Comparison of ENCODE assay signal across 16 mouse cellular contexts in genomic region chr13:114091231-114091630, GRCm38 (mm10).
"Had no signal": no experiment of that assay in that cellular context is flagged by ENCODE, and none has a peak within 500 bp of the region (broad histone marks: within the 10 kb centered on the region; RNA-seq: fewer than 3 reads in every experiment).

No protein-coding gene starts in this region.

- H3K9me3 ChIP-seq: liver, embryonic 13.5 days; lung, embryonic 15.5 days; midbrain, embryonic 12.5 days had no signal

- DNase-seq: kidney, postnatal 25 days; layer of hippocampus, adult 9-11 months; layer of hippocampus, postnatal 36 days; liver; liver, embryonic 13.5 days; liver, postnatal 0 days; lung, postnatal 14 days; right cerebral cortex, adult 18-20 months; right cerebral cortex, postnatal 25 days; thymus, adult 18-20 months; thymus, postnatal 14 days had no signal

- H3K27ac ChIP-seq: liver, embryonic 13.5 days; lung, embryonic 15.5 days; macrophage; midbrain, embryonic 12.5 days had no signal

- H3K9ac ChIP-seq: liver, embryonic 13.5 days; liver, postnatal 0 days; lung, embryonic 15.5 days; midbrain, embryonic 12.5 days had no signal

- H3K36me3 ChIP-seq: liver, embryonic 13.5 days; lung, embryonic 15.5 days; midbrain, embryonic 12.5 days had no signal

- H3K4me3 ChIP-seq: liver, embryonic 13.5 days; lung, embryonic 15.5 days; megakaryocyte, embryonic 14.5 days; midbrain, embryonic 12.5 days had no signal

- H3K4me1 ChIP-seq: liver, embryonic 13.5 days; lung, embryonic 15.5 days; megakaryocyte, embryonic 14.5 days had no signal

- H3K27me3 ChIP-seq: liver, embryonic 13.5 days; lung, embryonic 15.5 days; megakaryocyte, embryonic 14.5 days; midbrain, embryonic 12.5 days had no signal

- ATAC-seq: liver, postnatal 0 days; midbrain, embryonic 16.5 days had no signal

- H3K4me2 ChIP-seq: liver, embryonic 13.5 days; lung, embryonic 15.5 days; midbrain, embryonic 12.5 days had no signal
